Mouse (Mus musculus): ENCODE measurements at regions not wholly inside any gene's neighbourhood (a gene's known extent, or its start where the extent isn't known, plus 50 kb on each side); places are given as distances from the start of the nearest gene placed in this dataset.

GRCm38 (mm10) chr11:117429326-117429752 lies 54.8 kb upstream of the Gm11733 start:
- no peak for TF ChIP-seq EP300 (IDR thresholded peaks at IDR 0.05; ENCODE audit: low read depth)
- TF ChIP-seq CTCF (IDR thresholded peaks at IDR 0.05; ENCODE audit: low read depth) = no peak
- ATAC-seq (ENCODE audit: insufficient read depth) (no peak), DNase-seq (ENCODE audit: low read depth in 3 of 3, low spot score in 3 of 3) (no peak)
- Histone ChIP-seq H3K4me3 (ENCODE audit: insufficient read depth in 1 of 2, low read depth in 2 of 2, low read length in 2 of 2) (no peak overlapping the region), H3K36me3 (replicated peaks; ENCODE audit: control insufficient read depth, insufficient read depth, low read depth) (no peaks in the 10 kb centered on the region), H3K9ac (replicated peaks) (no peak overlapping the region), H3K27me3 (ENCODE audit: control insufficient read depth, insufficient read depth, low read length) (no peaks in the 10 kb centered on the region), H3K9me3 (ENCODE audit: control insufficient read depth, low read length) (no peaks in the 10 kb centered on the region), H3K27ac (no peak overlapping the region), H3K4me1 (replicated peaks; ENCODE audit: control insufficient read depth in 2 of 2, insufficient read depth in 2 of 2, low read length in 1 of 2) (no peaks in the 10 kb centered on the region), H3K4me2 (ENCODE audit: low read depth) (no peak overlapping the region)
- WGBS (ENCODE audit: insufficient replicate concordance) = 62% methylated on average over 10 of the region's 10 CpGs

- no peak overlapping the region for H3K4me2 ChIP-seq (ENCODE audit: low read depth)
- ATAC-seq (ENCODE audit: insufficient read depth) (no peak), DNase-seq (ENCODE audit: low read depth in 3 of 3, low spot score in 3 of 3) (no peak)
- no peaks in the 10 kb centered on the region for H3K27me3 ChIP-seq (ENCODE audit: control insufficient read depth, insufficient read depth, low read length)
- WGBS (ENCODE audit: insufficient replicate concordance) = 33% methylated on average over 8 of the region's 8 CpGs
- no peaks in the 10 kb centered on the region for H3K4me1 ChIP-seq (replicated peaks; ENCODE audit: control insufficient read depth in 2 of 2, insufficient read depth in 2 of 2, low read length in 1 of 2)
- H3K4me3 ChIP-seq (ENCODE audit: insufficient read depth in 1 of 2, low read depth in 2 of 2, low read length in 2 of 2) = no peak overlapping the region
- H3K27ac ChIP-seq = no peak overlapping the region
- H3K9ac ChIP-seq (replicated peaks) = no peak overlapping the region
- H3K36me3 ChIP-seq (replicated peaks; ENCODE audit: control insufficient read depth, insufficient read depth, low read depth) = no peaks in the 10 kb centered on the region
- TF ChIP-seq EP300 (IDR thresholded peaks at IDR 0.05; ENCODE audit: low read depth) (no peak), CTCF (IDR thresholded peaks at IDR 0.05; ENCODE audit: low read depth) (no peak)
- no peaks in the 10 kb centered on the region for H3K9me3 ChIP-seq (ENCODE audit: control insufficient read depth, low read length)
Measured at GRCm38 (mm10) chr11:117429894-117430293, 54.3 kb upstream of the Gm11733 start.

GRCm38 (mm10) chr11:117434056-117434455 lies 50.1 kb upstream of the Gm11733 start:
- H3K4me1 ChIP-seq (replicated peaks; ENCODE audit: control insufficient read depth in 2 of 2, insufficient read depth in 2 of 2, low read length in 1 of 2) = no peaks in the 10 kb centered on the region
- ATAC-seq (ENCODE audit: insufficient read depth) (no peak), DNase-seq (ENCODE audit: low read depth in 3 of 3, low spot score in 3 of 3) (no peak)
- peaks cover 6% of the 10 kb centered on the region for H3K27me3 ChIP-seq (ENCODE audit: control insufficient read depth, insufficient read depth, low read length)
- H3K9me3 ChIP-seq (ENCODE audit: control insufficient read depth, low read length) = no peaks in the 10 kb centered on the region
- TF ChIP-seq CTCF (IDR thresholded peaks at IDR 0.05; ENCODE audit: low read depth) = peak; percentile 70
- TF ChIP-seq EP300 (IDR thresholded peaks at IDR 0.05; ENCODE audit: low read depth) = no peak
- H3K36me3 ChIP-seq (replicated peaks; ENCODE audit: control insufficient read depth, insufficient read depth, low read depth) = no peaks in the 10 kb centered on the region
- H3K4me2 ChIP-seq (ENCODE audit: low read depth) = no peak overlapping the region
- H3K27ac ChIP-seq = no peak overlapping the region
- no peak overlapping the region for H3K9ac ChIP-seq (replicated peaks)
- no peak overlapping the region for H3K4me3 ChIP-seq (ENCODE audit: insufficient read depth in 1 of 2, low read depth in 2 of 2, low read length in 2 of 2)
